Mouse (Mus musculus) ES-Bruce4 (cell line): ENCODE data around the gene Rnf115.

ENCODE experiments used
- CTCF ChIP-seq: IDR thresholded peaks from one replicate; pipeline ENCODE4 v1.8.1; 2011; ENCODE audit warnings: low read depth, low read length
- POLR2A ChIP-seq: IDR thresholded peaks from one replicate; pipeline ENCODE4 v1.8.1; 2011; ENCODE audit warnings: low read length; ENCODE audit not compliant: insufficient read depth

GRCm38 (mm10) chr3:96706984-96707383 lies 20.5 kb upstream of the Rnf115 start:
- TF ChIP-seq POLR2A (no peak), CTCF (no peak)
